Mouse (Mus musculus): ENCODE results near the gene Slc12a5. TPM values are rescaled to one million over a fixed set of nuclear protein-coding genes. Genes with fewer than 3 reads are reported as not detected.

Gene Slc12a5
- total and polyA plus RNA-seq, 2 experiments from 2014 or later = 83.5 to 368 TPM

DNA sequence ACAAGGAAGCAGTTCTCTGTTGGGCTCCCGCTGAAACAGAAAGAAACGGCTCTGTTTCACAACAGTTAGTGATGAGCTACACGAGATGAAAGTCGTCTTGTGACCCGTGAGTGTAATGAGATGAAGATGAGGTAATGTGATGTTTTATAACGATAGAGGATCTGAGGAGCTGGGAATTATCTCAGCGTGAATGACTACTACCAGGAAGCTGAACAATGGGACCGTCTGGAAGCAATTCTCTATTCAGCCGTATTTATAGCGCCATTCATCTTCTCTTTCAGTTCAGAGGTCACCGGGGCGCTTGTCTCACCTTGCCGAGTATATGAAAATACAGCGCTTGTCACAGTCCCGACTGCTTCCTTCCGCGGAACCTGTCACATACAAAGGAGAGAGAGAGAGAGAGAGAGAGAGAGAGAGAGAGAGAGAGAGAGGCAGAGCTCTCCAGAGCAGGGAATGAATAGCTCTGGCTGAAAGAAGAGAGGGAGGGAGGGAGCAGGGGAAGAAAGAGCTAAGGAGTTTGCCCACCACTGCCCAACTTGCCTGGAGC is 82.6 kb downstream of the Slc12a5 start:
- TF ChIP-seq CTCF (IDR thresholded peaks at IDR 0.05) = 0 out of 2 replicates have a peak, but pooled peaks have one; percentile 22
- no peaks in the 10 kb centered on the region for H3K27me3 ChIP-seq (ENCODE audit: insufficient read depth, low read length)
- WGBS = 2% methylated on average over 17 of the region's 17 CpGs
- ATAC-seq (ENCODE audit: low FRiP score) (peak; percentile 49), DNase-seq (ENCODE audit: low spot score) (peak; percentile 70)
- H3K4me1 ChIP-seq (ENCODE audit: insufficient read depth, low read length) = peaks cover 4% of the 10 kb centered on the region; the same call in 1 of the 2 replicates
- peak overlapping the region; percentile 36 for H3K4me2 ChIP-seq (ENCODE audit: low read depth, low read length, poor library complexity, severe bottlenecking)
- H3K9me3 ChIP-seq (ENCODE audit: low read length) = no peaks in the 10 kb centered on the region
- H3K27ac ChIP-seq (ENCODE audit: low read depth, low read length) = peak overlapping the region; percentile 55
- H3K36me3 ChIP-seq (ENCODE audit: insufficient read depth, low read length) = no peaks in the 10 kb centered on the region
- H3K9ac ChIP-seq (replicated peaks; ENCODE audit: low read length, poor library complexity, severe bottlenecking) = no peak overlapping the region
- peak overlapping the region; percentile 9; the same call in 1 of the 2 replicates for H3K4me3 ChIP-seq (ENCODE audit: low read depth, low read length)

DNA sequence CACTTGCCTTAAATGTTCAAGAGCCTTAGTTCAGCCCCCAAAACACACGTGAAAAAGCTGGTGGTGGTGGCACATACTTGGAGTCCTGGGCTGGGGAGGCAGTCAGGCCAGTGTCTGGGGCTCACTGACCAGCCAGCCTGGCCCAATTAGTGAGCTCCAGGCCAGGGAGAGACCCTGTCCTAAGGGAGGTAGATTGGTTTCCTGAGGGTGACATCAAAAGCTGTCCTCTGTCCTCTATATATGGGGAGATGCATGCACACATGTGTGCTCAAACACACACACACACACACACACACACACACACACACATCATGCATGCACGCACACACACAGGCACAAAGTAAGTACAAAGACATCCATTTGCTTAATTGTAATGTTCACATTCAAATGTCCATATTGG is 83.1 kb downstream of the Slc12a5 start:
- TF ChIP-seq CTCF (IDR thresholded peaks at IDR 0.05) = no peak
- Histone ChIP-seq H3K27ac (ENCODE audit: low read depth, low read length) (peak overlapping the region; percentile 55), H3K4me2 (ENCODE audit: low read depth, low read length, poor library complexity, severe bottlenecking) (peak overlapping the region; percentile 36; the same call in 1 of the 2 replicates), H3K4me1 (ENCODE audit: insufficient read depth, low read length) (peaks cover 4% of the 10 kb centered on the region; the same call in 1 of the 2 replicates), H3K27me3 (ENCODE audit: insufficient read depth, low read length) (no peaks in the 10 kb centered on the region), H3K36me3 (ENCODE audit: insufficient read depth, low read length) (no peaks in the 10 kb centered on the region), H3K9ac (replicated peaks; ENCODE audit: low read length, poor library complexity, severe bottlenecking) (no peak overlapping the region), H3K9me3 (ENCODE audit: low read length) (no peaks in the 10 kb centered on the region), H3K4me3 (ENCODE audit: low read depth, low read length) (no peak overlapping the region)
- ATAC-seq (ENCODE audit: low FRiP score) = no peak
- no peak for DNase-seq (ENCODE audit: low spot score)
- WGBS = 52% methylated on average over 2 of the region's 2 CpGs

GRCm38 (mm10) chr2:165049044-165049443 is 88.4 kb downstream of the Slc12a5 start:
- DNase-seq (ENCODE audit: low spot score) (no peak), ATAC-seq (ENCODE audit: low FRiP score) (no peak)
- Histone ChIP-seq H3K4me2 (ENCODE audit: low read depth, low read length, poor library complexity, severe bottlenecking) (no peak overlapping the region), H3K4me3 (ENCODE audit: low read depth, low read length) (no peak overlapping the region), H3K4me1 (ENCODE audit: insufficient read depth, low read length) (no peaks in the 10 kb centered on the region), H3K36me3 (ENCODE audit: insufficient read depth, low read length) (no peaks in the 10 kb centered on the region), H3K27me3 (ENCODE audit: insufficient read depth, low read length) (no peaks in the 10 kb centered on the region), H3K9me3 (ENCODE audit: low read length) (no peaks in the 10 kb centered on the region), H3K9ac (replicated peaks; ENCODE audit: low read length, poor library complexity, severe bottlenecking) (no peak overlapping the region), H3K27ac (ENCODE audit: low read depth, low read length) (no peak overlapping the region)
- 59% methylated on average over 5 of the region's 5 CpGs for WGBS
- no peak for TF ChIP-seq CTCF (IDR thresholded peaks at IDR 0.05)

Other genes starting within 250 kb of the Slc12a5 start
- gene Spint5, start 245.5 kb upstream of the Slc12a5 start, total RNA-seq (2014; rRNA removed) = not detected in 2 replicates
- not detected in 2 replicates for gene Spint5, start 245.5 kb upstream of the Slc12a5 start, polyA plus RNA-seq (2015; fragmentation: Nextera tagmentation; extraction: Ambion mirVana)
- gene Wfdc3, start 214.9 kb upstream of the Slc12a5 start, total RNA-seq (2014; rRNA removed) = 0.16 and 1.3 TPM in 2 replicates
- 0.60 and 0.97 TPM in 2 replicates for gene Wfdc3, start 214.9 kb upstream of the Slc12a5 start, polyA plus RNA-seq (2015; fragmentation: Nextera tagmentation; extraction: Ambion mirVana)
- gene Dnttip1, start 214.8 kb upstream of the Slc12a5 start, total RNA-seq (2014; rRNA removed) = 18.5 and 24.7 TPM in 2 replicates
- 48.4 and 54.2 TPM in 2 replicates for gene Dnttip1, start 214.8 kb upstream of the Slc12a5 start, polyA plus RNA-seq (2015; fragmentation: Nextera tagmentation; extraction: Ambion mirVana)
- 14.6 and 38.5 TPM in 2 replicates for gene Ube2c, start 190.9 kb upstream of the Slc12a5 start, total RNA-seq (2014; rRNA removed)
- 18.1 and 18.4 TPM in 2 replicates for gene Ube2c, start 190.9 kb upstream of the Slc12a5 start, polyA plus RNA-seq (2015; fragmentation: Nextera tagmentation; extraction: Ambion mirVana)
- gene Tnnc2, start 180.8 kb upstream of the Slc12a5 start, total RNA-seq (2014; rRNA removed) = not detected in 2 replicates
- 0.31 and 0.62 TPM in 2 replicates for gene Tnnc2, start 180.8 kb upstream of the Slc12a5 start, polyA plus RNA-seq (2015; fragmentation: Nextera tagmentation; extraction: Ambion mirVana)
- gene Snx21, start 175.0 kb upstream of the Slc12a5 start, total RNA-seq (2014; rRNA removed) = 80.8 and 100 TPM in 2 replicates
- 50.8 and 54.1 TPM in 2 replicates for gene Snx21, start 175.0 kb upstream of the Slc12a5 start, polyA plus RNA-seq (2015; fragmentation: Nextera tagmentation; extraction: Ambion mirVana)
- 24.2 and 25.8 TPM in 2 replicates for gene Acot8, start 155.9 kb upstream of the Slc12a5 start, total RNA-seq (2014; rRNA removed)
- gene Acot8, start 155.9 kb upstream of the Slc12a5 start, polyA plus RNA-seq (2015; fragmentation: Nextera tagmentation; extraction: Ambion mirVana) = 17.5 and 19.7 TPM in 2 replicates
- gene Zswim3, start 155.7 kb upstream of the Slc12a5 start, total RNA-seq (2014; rRNA removed) = 6.4 and 7.7 TPM in 2 replicates
- gene Zswim3, start 155.7 kb upstream of the Slc12a5 start, polyA plus RNA-seq (2015; fragmentation: Nextera tagmentation; extraction: Ambion mirVana) = 5.5 and 7.4 TPM in 2 replicates
- gene Zswim1, start 138.1 kb upstream of the Slc12a5 start, total RNA-seq (2014; rRNA removed) = 24.8 and 25.1 TPM in 2 replicates
- gene Zswim1, start 138.1 kb upstream of the Slc12a5 start, polyA plus RNA-seq (2015; fragmentation: Nextera tagmentation; extraction: Ambion mirVana) = 35.3 and 36.0 TPM in 2 replicates
- gene Spata25, start 132.3 kb upstream of the Slc12a5 start, total RNA-seq (2014; rRNA removed) = 1.1 TPM in 1 of 2 replicates, not detected in the other
- gene Spata25, start 132.3 kb upstream of the Slc12a5 start, polyA plus RNA-seq (2015; fragmentation: Nextera tagmentation; extraction: Ambion mirVana) = not detected in 2 replicates
- gene Ctsa, start 127.9 kb upstream of the Slc12a5 start, total RNA-seq (2014; rRNA removed) = 110 and 112 TPM in 2 replicates
- 101 and 102 TPM in 2 replicates for gene Ctsa, start 127.9 kb upstream of the Slc12a5 start, polyA plus RNA-seq (2015; fragmentation: Nextera tagmentation; extraction: Ambion mirVana)
- 10.4 and 11.2 TPM in 2 replicates for gene Neurl2, start 127.3 kb upstream of the Slc12a5 start, total RNA-seq (2014; rRNA removed)
- 7.6 and 7.8 TPM in 2 replicates for gene Neurl2, start 127.3 kb upstream of the Slc12a5 start, polyA plus RNA-seq (2015; fragmentation: Nextera tagmentation; extraction: Ambion mirVana)
- 55.5 and 59.8 TPM in 2 replicates for gene Pltp, start 103.1 kb upstream of the Slc12a5 start, total RNA-seq (2014; rRNA removed)
- gene Pltp, start 103.1 kb upstream of the Slc12a5 start, polyA plus RNA-seq (2015; fragmentation: Nextera tagmentation; extraction: Ambion mirVana) = 85.5 and 87.7 TPM in 2 replicates
- gene Pcif1, start 81.5 kb upstream of the Slc12a5 start, total RNA-seq (2014; rRNA removed) = 77.2 and 90.1 TPM in 2 replicates
- 88.9 and 94.6 TPM in 2 replicates for gene Pcif1, start 81.5 kb upstream of the Slc12a5 start, polyA plus RNA-seq (2015; fragmentation: Nextera tagmentation; extraction: Ambion mirVana)
- gene Zfp335, start 49.0 kb upstream of the Slc12a5 start, total RNA-seq (2014; rRNA removed) = 28.9 and 29.0 TPM in 2 replicates
- 11.1 and 11.4 TPM in 2 replicates for gene Zfp335, start 49.0 kb upstream of the Slc12a5 start, polyA plus RNA-seq (2015; fragmentation: Nextera tagmentation; extraction: Ambion mirVana)
- 7.5 and 13.4 TPM in 2 replicates for gene Mmp9, start 20.0 kb upstream of the Slc12a5 start, total RNA-seq (2014; rRNA removed)
- 7.1 and 8.2 TPM in 2 replicates for gene Mmp9, start 20.0 kb upstream of the Slc12a5 start, polyA plus RNA-seq (2015; fragmentation: Nextera tagmentation; extraction: Ambion mirVana)
- gene Ncoa5, start 74.1 kb downstream of the Slc12a5 start, total RNA-seq (2014; rRNA removed) = 74.5 and 79.2 TPM in 2 replicates
- gene Ncoa5, start 74.1 kb downstream of the Slc12a5 start, polyA plus RNA-seq (2015; fragmentation: Nextera tagmentation; extraction: Ambion mirVana) = 54.3 and 65.5 TPM in 2 replicates
- gene Cd40, start 94.8 kb downstream of the Slc12a5 start, total RNA-seq (2014; rRNA removed) = 5.2 and 5.9 TPM in 2 replicates
- 4.4 and 6.4 TPM in 2 replicates for gene Cd40, start 94.8 kb downstream of the Slc12a5 start, polyA plus RNA-seq (2015; fragmentation: Nextera tagmentation; extraction: Ambion mirVana)
- gene 1700025C18Rik, start 129.9 kb downstream of the Slc12a5 start, total RNA-seq (2014; rRNA removed) = not detected in 2 replicates
- gene 1700025C18Rik, start 129.9 kb downstream of the Slc12a5 start, polyA plus RNA-seq (2015; fragmentation: Nextera tagmentation; extraction: Ambion mirVana) = not detected in 2 replicates

Measured in midbrain, postnatal 0 days (tissue).